ENCODE assay signal across 9 mouse cellular contexts in the genomic region with DNA sequence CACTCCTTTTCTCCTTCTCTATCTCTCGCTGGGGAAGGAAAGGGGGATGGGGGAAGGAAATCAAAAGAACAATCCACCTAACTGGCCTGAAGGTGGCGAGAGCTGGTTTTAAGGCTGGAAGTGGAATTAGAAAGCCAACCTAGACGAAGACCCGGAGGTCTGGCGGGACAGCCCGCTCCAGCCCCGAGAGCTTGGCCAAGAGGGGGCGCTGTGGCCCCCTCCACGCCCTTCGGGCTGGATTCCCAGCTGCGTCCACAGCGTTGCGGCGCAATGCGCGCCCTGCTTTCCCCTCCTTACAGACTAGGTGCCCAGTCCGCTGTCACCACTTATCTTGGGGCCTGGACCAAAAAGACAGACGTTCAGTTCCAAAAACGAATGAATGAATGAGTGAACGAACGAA. TPM values are rescaled to one million over a fixed set of nuclear protein-coding genes. Genes with fewer than 3 reads are reported as not detected.
A peak's percentile ranks its signal among the peaks of the same experiment; 100 is the strongest.
DNase-seq lines count a peak whose midpoint lies in the region; ATAC-seq and TF ChIP-seq lines count a peak whose summit lies in the region.
"Had no signal": no experiment of that assay in that cellular context is flagged by ENCODE, and none has a peak within 500 bp of the region (broad histone marks: within the 10 kb centered on the region; RNA-seq: fewer than 3 reads in every experiment).

No protein-coding gene starts in this region.

- no peak; the same call in none of the 2 replicates for TF ChIP-seq CTCF in forebrain, postnatal 0 days (IDR thresholded peaks at IDR 0.05; ENCODE audit: low read depth)
- TF ChIP-seq CTCF in lung, adult 2 months (IDR thresholded peaks at IDR 0.05; ENCODE audit: insufficient read depth, low read length) = no peak

- peak; percentile 50 for ATAC-seq in forebrain, postnatal 0 days
- no peak for ATAC-seq in stomach, embryonic 14.5 days (ENCODE audit: insufficient number of reproducible peaks, insufficient read depth, low FRiP score, low read depth)

- H3K9me3 ChIP-seq in forebrain, postnatal 0 days (ENCODE audit: low read length) = no peaks in the 10 kb centered on the region
- H3K9me3 ChIP-seq in midbrain, embryonic 10.5 days (replicated peaks) = no peaks in the 10 kb centered on the region
- no peaks in the 10 kb centered on the region for H3K9me3 ChIP-seq in stomach, embryonic 14.5 days (ENCODE audit: control insufficient read depth, low read depth, low read length)

- under 1% methylated on average over 21 of the region's 21 CpGs for whole genome bisulfite sequencing in forebrain, postnatal 0 days
- under 1% methylated on average over 21 of the region's 21 CpGs for WGBS in midbrain, embryonic 10.5 days
- WGBS in stomach, embryonic 14.5 days = under 1% methylated on average over 21 of the region's 21 CpGs
- 3% methylated on average over 21 of the region's 21 CpGs for WGBS in lung, adult 2 months

- peak overlapping the region; percentile 76 for H3K9ac ChIP-seq in forebrain, postnatal 0 days
- no peak overlapping the region for H3K9ac ChIP-seq in stomach, embryonic 14.5 days (replicated peaks; ENCODE audit: low read depth, low read length)

- peak overlapping the region; percentile 62 for H3K4me3 ChIP-seq in forebrain, postnatal 0 days (ENCODE audit: low read depth, low read length)
- peak overlapping the region; percentile 76 for H3K4me3 ChIP-seq in midbrain, embryonic 10.5 days
- H3K4me3 ChIP-seq in stomach, embryonic 14.5 days (ENCODE audit: low read depth, low read length) = peak overlapping the region; percentile 46; the same call in 1 of the 2 replicates
- H3K4me3 ChIP-seq in lung, adult 2 months (replicated peaks; ENCODE audit: extremely low read depth, low read depth, low read length) = no peak overlapping the region

- no peaks in the 10 kb centered on the region for H3K36me3 ChIP-seq in forebrain, postnatal 0 days (ENCODE audit: insufficient read depth)
- no peaks in the 10 kb centered on the region for H3K36me3 ChIP-seq in midbrain, embryonic 10.5 days
- no peaks in the 10 kb centered on the region for H3K36me3 ChIP-seq in stomach, embryonic 14.5 days (ENCODE audit: control insufficient read depth, insufficient read depth, low read length)

- H3K4me1 ChIP-seq in forebrain, postnatal 0 days (ENCODE audit: insufficient read depth) = 0 out of 2 replicates have a peak, but pooled peaks cover 4% of the 10 kb centered on the region
- peaks cover 32% of the 10 kb centered on the region for H3K4me1 ChIP-seq in midbrain, embryonic 10.5 days
- H3K4me1 ChIP-seq in stomach, embryonic 14.5 days (ENCODE audit: control insufficient read depth, insufficient read depth, low read length) = no peaks in the 10 kb centered on the region; the same call in 1 of the 2 replicates
- no peaks in the 10 kb centered on the region for H3K4me1 ChIP-seq in lung, adult 2 months (ENCODE audit: control insufficient read depth, insufficient read depth, low read length)

- peak; percentile 18 to 64 for DNase-seq in spleen, postnatal 4 days (ENCODE audit: low spot score in 2 of 2)
- no peak for DNase-seq in spleen, adult 12 weeks (ENCODE audit: low spot score)
- DNase-seq in cerebellum, adult 9-10 months = peak; percentile 94
- DNase-seq in forebrain, postnatal 0 days = peak; percentile 72
- peak; percentile 34 for DNase-seq in kidney, postnatal 10 days
- DNase-seq in midbrain, embryonic 10.5 days (ENCODE audit: low spot score) = peak; percentile 79
- no peak for DNase-seq in lung, adult 2 months

- no peak for TF ChIP-seq POLR2A in lung, adult 2 months (IDR thresholded peaks at IDR 0.05; ENCODE audit: borderline replicate concordance, extremely low read depth, low read depth, low read length)

- 0 out of 2 replicates have a peak overlapping the region, but pooled peaks have one; percentile 9 for H3K27ac ChIP-seq in forebrain, postnatal 0 days (ENCODE audit: low read depth, low read length)
- 0 out of 2 replicates have a peak overlapping the region, but pooled peaks have one; percentile 76 for H3K27ac ChIP-seq in midbrain, embryonic 10.5 days (replicated peaks)
- no peak overlapping the region for H3K27ac ChIP-seq in stomach, embryonic 14.5 days (ENCODE audit: low read length)
- H3K27ac ChIP-seq: macrophage had no signal

- peak overlapping the region; percentile 94 for H3K4me2 ChIP-seq in forebrain, postnatal 0 days (ENCODE audit: low read depth)
- peak overlapping the region; percentile 90 for H3K4me2 ChIP-seq in stomach, embryonic 14.5 days (replicated peaks; ENCODE audit: low read depth, low read length)

- H3K27me3 ChIP-seq in forebrain, postnatal 0 days (ENCODE audit: insufficient read depth, low read length) = peaks cover 16% of the 10 kb centered on the region
- peaks cover 70% of the 10 kb centered on the region for H3K27me3 ChIP-seq in midbrain, embryonic 10.5 days (ENCODE audit: low read depth, poor library complexity, severe bottlenecking)
- H3K27me3 ChIP-seq in stomach, embryonic 14.5 days (ENCODE audit: control insufficient read depth, insufficient read depth, low read length) = peaks cover 46% of the 10 kb centered on the region

RNA-seq across cellular contexts. Expression of gene Crhr1, which starts 0.9 kb away (rescaled TPM):
- total RNA-seq in forebrain, postnatal 0 days (2014; rRNA removed) = 16.7 and 23.3 TPM in 2 replicates
- polyA plus RNA-seq in forebrain, postnatal 0 days (2015; fragmentation: Nextera tagmentation; extraction: Ambion mirVana) = 6.4 and 6.9 TPM in 2 replicates
- 0.10 and 0.12 TPM in 2 replicates for polyA plus RNA-seq in midbrain, embryonic 10.5 days (2016; fragmentation: Nextera tagmentation; extraction: Ambion mirVana)
- 0.39 and 0.93 TPM in 2 replicates for polyA plus RNA-seq in stomach, embryonic 14.5 days (2014; fragmentation: Nextera tagmentation; extraction: Ambion mirVana)
- not detected in 2 replicates for polyA plus RNA-seq in lung, adult 2 months (2012; rRNA removed)
- polyA plus RNA-seq: macrophage had no signal

RNA-seq across cellular contexts. Expression of gene Sppl2c, which starts 54.4 kb away (rescaled TPM):
- total RNA-seq in forebrain, postnatal 0 days (2014; rRNA removed) = 0.19 TPM in 1 of 2 replicates, not detected in the other
- not detected in 2 replicates for polyA plus RNA-seq in forebrain, postnatal 0 days (2015; fragmentation: Nextera tagmentation; extraction: Ambion mirVana)
- not detected in 2 replicates for polyA plus RNA-seq in midbrain, embryonic 10.5 days (2016; fragmentation: Nextera tagmentation; extraction: Ambion mirVana)
- polyA plus RNA-seq in stomach, embryonic 14.5 days (2014; fragmentation: Nextera tagmentation; extraction: Ambion mirVana) = not detected in 2 replicates
- 0.05 TPM in 1 of 2 replicates, not detected in the other for polyA plus RNA-seq in lung, adult 2 months (2012; rRNA removed)
- polyA plus RNA-seq: macrophage had no signal

Comparison
In these comparisons a context has a peak if more than half of its experiments do, and no peak if none do; other contexts are left out.
1. DNase-seq: peak in spleen, postnatal 4 days (2 of 2), cerebellum, adult 9-10 months (single experiment), forebrain, postnatal 0 days (single experiment), kidney, postnatal 10 days (single experiment) and midbrain, embryonic 10.5 days (single experiment); none in spleen, adult 12 weeks (single experiment) and lung, adult 2 months (single experiment).